Mouse (Mus musculus) mesoderm, embryonic 11.5 days (tissue): ENCODE measurements around the gene Gm47791.

Experiments
- DNase-seq: peaks from one replicate; pipeline ENCODE4 v3.0.0-alpha.2; 2012; ENCODE audit warnings: low read depth, low spot score

Gm47791 gene

GRCm38 (mm10) chr1:82771022-82771586, at the start of gene Gm47791:
Gene Gm47791 (minus strand): TSS chr1:82771243.
- no peak for DNase-seq

- DNase-seq = no peak
Measured at GRCm38 (mm10) chr1:82820626-82821186, 49.7 kb upstream of the Gm47791 start.

DNA sequence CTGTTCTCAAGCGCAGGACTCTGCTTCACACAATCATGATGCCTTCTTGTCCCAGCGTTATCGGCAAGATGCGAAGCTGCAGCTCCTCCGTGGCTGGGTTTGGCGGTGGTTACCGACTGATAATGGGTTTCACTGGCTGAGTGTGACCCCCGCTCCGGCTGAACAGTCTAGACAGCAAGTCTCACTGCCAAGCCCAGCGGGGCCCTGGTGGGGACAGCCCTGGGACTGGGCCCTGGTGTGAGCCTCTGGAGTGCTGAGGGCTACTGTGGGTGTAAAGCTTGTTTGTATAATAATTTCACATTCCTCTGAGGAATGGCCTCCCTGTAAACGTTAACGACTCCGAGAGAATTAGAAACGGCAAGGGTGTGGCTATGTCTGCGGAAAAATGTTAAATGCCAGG, 49.1 kb upstream of the Gm47791 start:
- DNase-seq = no peak

- DNase-seq = no peak
Measured at GRCm38 (mm10) chr1:82819366-82819765, 48.3 kb upstream of the Gm47791 start.

DNA sequence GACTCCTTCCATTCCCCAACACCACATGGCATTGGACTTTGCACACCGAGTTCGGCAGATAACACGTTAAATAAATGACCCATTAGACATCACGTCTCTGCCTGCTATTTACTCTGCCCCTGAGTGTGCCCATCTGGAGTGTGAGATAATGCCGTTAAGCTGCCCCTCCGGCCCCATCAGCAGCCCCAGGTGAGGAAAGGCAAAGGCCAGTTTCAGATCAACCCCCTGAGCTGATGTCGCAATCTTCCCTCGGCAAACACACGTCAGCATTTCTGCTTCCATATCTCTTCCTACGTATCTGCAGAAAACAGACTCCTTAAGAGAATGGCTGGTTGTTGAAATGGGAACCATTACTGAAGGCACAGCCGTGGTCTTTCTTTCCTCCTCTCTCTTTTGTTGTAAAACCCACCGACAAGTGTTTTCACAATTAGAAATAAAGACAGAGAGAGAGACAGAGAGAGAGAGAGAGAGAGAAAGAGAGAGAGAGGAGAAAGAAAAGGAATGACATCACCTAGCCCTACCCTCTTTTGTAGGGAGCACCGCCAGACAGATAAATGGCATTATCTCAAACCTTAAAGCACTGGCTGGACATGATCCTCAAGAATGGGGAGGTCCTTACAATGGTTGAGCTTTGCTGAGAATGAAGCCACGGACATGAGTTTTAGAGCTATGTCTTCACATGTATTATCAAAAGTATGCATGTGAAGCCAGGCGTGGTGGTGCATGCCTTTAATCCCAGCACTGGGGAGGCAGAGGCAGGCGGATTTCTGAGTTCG, 45.1 kb upstream of the Gm47791 start:
- DNase-seq = no peak

DNA sequence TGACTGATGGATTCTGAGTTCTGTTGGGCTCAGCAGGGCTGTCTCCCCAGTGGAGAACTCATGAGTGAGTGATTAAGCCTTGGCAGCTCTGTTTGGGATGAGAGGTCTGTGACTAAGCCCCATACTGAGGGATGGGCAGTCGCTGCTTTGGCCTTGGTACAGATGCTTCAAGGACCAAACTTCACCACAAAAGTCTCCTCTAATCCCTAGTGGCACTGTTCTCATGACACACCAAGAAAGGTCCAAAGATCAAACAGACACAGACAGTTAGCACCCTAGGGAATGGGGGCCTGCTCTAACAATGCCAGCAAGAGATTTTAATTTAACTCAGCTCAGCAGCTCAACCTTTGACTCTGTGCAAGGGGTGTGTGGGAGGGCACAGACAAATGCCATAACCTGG, 40.7 kb upstream of the Gm47791 start:
- no peak for DNase-seq

- no peak for DNase-seq
Measured at GRCm38 (mm10) chr1:82808564-82808963, 37.5 kb upstream of the Gm47791 start.

GRCm38 (mm10) chr1:82807206-82807605, 36.2 kb upstream of the Gm47791 start:
- DNase-seq = no peak

DNA sequence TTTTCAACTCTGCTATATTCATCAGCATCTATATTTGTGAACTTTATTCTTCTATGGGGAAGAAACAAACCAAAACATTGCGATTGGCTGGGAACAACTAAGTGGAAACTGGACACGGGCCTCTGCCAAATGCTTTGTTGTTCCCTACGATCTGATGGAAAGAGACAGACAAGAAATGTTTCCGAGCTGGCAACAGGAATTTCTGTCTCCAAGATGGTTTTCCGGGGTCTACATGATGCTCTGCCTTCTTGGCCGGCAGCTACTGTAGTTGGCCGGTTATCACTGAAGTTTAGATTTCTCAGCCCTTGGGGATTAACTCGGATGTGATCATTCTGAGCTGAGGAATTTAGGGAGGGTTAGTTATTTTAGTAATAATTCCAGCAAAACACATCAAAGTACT, 35.3 kb upstream of the Gm47791 start:
- DNase-seq = no peak

DNA sequence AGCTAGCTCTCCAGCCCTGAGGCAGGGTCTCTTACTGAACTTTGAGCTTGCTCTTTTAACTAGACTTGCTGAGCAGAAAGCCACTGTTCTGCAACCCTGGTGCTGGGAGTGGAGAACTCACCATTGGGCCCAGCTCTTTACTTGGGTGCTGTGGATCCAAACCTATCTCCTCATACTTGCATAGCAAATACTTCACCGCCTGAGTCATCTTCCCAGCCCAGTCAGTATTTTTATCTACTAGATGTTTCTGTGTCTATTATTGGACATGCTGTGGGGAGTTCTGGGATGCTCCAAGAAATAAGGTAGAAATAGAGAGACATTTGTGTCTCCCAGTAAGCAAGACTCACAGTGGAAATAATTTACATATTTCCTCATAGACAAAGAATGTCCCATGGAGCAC, 33.0 kb upstream of the Gm47791 start:
- DNase-seq = no peak

DNA sequence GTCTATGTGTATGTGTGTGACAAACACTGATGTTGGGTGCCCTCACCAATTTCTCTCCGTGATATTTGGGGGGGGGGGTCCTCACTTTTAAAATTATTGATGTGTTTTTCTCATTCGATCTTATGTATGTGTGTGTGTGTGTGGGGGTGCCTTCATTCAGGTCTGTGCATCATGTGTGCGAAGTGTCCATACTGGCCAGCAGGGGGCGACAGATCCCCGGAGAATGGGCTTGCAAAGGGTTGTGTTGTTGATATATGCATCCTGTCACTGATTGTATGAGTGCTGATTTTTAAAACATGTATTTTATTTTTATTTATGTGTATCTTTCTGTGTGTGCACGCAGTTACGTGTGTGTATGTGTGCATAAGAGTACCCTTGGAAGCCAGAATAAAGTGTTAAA, 32.6 kb upstream of the Gm47791 start:
- DNase-seq = no peak

- DNase-seq = no peak
Measured at GRCm38 (mm10) chr1:82801105-82801783, 30.2 kb upstream of the Gm47791 start.

DNA sequence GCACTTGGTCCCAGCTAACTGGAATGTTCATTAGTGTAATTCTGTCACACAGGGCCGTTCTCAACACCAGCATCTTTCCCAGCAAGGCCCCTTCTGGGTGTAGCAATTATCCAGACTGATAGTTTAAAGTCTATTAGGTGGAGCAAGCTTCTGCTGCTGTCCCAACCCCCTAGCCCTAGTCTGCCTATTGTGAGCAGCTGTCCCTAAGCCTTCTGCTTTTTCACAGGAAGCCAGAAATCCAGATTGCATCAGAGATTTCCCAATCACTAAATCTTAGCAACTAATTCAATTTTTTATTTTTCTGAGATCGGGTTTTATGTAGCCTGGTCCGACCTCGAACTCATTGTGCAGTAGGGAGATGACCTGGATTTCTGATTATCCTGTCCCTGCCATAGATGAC, 27.9 kb upstream of the Gm47791 start:
- no peak for DNase-seq

DNA sequence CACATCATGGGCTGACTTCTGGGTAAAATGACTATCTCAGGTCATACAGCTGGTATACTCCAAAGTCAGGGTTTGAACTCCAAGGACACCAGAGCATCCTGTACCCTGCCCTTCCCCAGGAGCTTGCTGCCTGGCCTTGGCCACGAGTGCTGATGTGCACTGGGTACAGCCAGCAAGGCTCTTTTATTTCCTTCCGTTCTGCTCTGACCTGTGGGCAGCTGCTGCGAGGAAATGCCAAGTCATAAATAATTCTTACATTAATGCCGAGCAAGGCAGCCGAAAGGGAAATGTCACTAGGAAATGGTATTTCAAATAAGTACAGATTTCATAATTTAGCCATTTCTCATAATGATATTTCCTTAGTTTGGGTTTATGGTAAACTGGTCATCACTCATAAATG, 27.3 kb upstream of the Gm47791 start:
- no peak for DNase-seq

DNA sequence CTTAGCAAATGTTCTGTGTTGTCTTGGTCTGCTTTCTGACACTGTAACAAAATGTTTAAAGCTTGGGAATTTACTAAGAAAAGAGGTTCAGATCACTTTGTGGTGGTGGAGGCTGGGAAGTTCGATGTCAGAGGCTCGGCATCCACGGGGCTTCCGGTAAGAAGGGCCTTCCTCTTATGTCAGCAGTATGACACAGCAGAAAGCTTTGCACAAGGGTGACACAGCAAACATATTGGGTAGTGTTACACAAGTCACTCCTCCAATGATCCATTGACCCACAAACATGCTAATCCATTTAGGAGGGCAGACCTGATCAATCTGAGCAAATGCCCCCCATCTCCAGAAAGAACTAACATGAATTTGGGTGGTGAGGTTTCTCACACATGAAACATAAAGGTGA, 26.0 kb upstream of the Gm47791 start:
- DNase-seq = no peak

DNA sequence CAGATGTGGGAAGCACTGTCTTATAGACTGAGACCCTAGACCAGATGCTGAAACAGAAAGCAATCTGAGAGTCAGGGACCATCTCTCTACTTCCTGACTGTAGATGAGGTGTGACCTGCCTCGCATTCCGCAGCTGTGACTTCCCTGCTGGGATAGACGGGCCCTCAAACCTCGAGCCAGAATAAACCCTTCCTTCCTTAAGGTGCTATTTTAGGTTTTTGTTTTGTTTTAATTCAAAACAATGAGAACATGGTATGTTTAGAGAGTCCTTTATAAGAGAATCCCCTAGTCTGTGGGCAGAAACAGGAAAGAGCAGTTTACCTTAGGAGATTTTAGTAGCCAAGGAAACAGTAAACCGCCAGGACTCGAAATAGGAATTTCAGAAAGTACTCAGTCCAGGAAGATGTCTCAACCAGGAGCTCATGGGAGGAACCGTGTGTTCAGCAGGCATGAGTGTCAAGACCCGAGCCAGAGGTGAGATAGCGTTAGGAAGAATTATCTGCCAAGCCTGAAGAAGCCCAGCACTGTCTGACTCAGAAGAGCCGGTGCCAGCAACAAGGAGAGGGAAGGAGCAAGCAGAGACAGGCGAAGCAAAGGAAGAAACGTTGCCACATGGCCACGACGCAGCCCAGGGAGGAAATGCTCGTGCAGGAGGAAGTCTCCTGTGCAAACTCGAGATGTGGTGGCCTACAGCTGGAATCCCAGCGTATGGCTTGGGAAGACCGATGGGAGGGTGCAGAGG, 24.8 kb upstream of the Gm47791 start:
- peak; percentile 31 for DNase-seq

GRCm38 (mm10) chr1:82795211-82795610, 24.2 kb upstream of the Gm47791 start:
- DNase-seq = peak; percentile 19

DNA sequence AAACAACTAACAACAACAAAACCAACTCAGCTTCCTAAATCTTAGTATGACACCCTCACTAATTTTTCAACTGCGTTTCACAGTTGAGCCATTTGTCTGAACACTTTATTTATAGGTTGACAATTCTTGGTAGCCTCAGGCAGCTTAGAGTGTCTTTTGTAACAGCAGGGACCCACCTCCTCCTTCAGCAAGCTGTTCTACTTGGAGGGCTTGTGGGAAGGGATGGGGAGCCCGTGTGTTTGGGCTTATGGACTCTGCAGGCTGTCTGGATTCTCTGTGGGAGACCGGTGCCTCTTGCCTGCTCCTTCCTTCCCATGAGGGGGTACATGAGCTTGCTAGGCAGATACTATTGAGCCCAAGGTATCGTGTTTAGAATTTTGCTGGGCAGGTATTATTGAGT, 22.9 kb upstream of the Gm47791 start:
- DNase-seq = no peak

DNA sequence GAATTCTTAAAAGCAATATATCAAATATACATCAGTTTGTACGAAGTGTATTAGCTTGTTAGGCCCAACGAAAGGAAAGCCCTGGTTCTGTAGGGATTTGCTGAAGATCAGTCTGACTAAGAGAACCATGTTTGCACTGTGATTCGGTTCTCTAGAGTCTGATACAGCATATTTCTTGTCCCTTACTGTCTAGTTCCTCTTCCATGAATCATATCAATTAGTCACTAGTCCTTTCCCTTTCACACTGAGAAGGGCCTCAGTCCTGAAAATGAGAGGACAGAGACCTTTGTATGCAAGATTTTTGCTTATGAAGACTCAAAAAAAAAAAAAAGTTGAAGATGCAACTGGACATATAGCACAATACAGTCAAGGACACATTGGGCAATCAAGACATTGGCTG, 22.1 kb upstream of the Gm47791 start:
- no peak for DNase-seq

DNA sequence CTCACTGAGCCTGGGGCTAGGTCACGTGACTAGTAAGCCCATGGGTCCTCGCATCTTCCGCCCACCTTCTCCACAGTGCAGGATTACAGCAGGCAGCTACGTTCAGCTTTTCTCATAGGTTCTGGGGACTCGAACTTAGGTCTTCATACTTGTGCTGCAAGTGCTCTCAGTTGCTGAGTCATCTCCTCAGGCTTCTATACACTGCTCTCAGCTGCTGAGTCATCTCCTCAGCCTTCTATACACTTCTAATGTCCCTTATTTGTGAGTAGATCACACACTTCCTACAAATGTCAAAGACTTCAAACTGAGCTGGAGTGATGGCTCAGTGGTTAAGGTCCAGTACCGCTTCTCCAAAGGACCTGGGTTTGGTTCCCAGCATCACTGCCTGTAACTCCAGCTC, 21.2 kb upstream of the Gm47791 start:
- no peak for DNase-seq

GRCm38 (mm10) chr1:82791105-82791504, 20.1 kb upstream of the Gm47791 start:
- DNase-seq = no peak

DNA sequence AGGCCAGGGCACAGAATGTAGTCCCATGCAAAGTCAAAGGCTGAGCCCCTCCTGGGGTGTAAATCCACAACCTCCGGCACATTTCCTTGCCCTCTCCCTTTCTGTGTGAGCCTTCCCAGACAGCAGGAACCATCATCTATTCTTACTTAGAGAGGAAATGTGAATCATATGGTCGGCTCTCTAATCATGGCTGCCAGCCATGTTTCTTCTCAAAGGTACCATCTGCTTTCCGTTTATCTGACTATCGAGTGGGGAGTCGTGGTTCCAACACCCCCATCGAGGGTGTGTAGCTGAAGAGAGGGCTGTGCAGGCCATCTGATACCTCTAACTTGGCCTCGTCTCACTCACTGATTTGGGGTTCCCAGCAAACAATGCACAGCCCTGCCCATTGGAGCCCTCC, 17.0 kb upstream of the Gm47791 start:
- DNase-seq = no peak
